Comparison of ENCODE assay signal across 12 mouse cellular contexts in the genomic region with DNA sequence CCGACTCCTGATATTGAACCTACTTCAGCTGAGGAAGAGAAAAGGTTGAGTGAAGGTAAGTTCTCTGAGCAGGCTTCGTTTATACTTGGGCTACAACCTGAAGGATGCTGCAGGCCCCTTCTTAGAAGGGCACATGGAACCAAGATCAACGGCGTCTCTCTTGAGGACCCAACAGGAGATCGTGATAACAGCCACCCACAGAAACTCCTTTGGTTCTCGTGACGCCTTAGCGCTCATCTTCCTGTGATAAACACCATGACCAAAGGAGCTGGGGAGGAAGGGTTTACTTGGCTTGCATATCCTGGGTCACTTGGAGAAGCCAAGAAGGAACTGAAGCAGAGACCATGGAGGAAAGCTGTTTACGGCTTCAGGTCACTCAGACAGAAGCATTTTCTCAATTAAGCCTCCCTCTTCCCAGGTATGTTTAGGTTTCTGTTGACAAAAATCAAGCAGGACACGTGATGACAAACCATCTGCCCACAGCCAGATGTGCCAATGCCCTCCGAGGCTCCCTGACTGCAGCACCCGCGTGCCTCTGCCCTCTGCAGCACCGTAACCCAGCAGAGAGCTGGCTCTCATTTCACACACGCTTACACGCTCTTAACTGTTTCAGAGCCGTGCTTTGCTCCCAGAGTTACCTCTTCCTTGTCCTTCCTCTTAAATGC. TPM values are rescaled to one million over a fixed set of nuclear protein-coding genes. Genes with fewer than 3 reads are reported as not detected.
A peak's percentile ranks its signal among the peaks of the same experiment; 100 is the strongest.
DNase-seq lines count a peak whose midpoint lies in the region; ATAC-seq lines count a peak whose summit lies in the region.
"Had no signal": no experiment of that assay in that cellular context is flagged by ENCODE, and none has a peak within 500 bp of the region (broad histone marks: within the 10 kb centered on the region; RNA-seq: fewer than 3 reads in every experiment).

No protein-coding gene starts in this region.

- no peak for DNase-seq in heart, postnatal 4 days
- DNase-seq in thymus, postnatal 14 days: peak; percentile 43
- no peak for DNase-seq in thymus, adult 18-20 months
- DNase-seq in thymus, postnatal 4 days: peak; percentile 59
- no peak for DNase-seq in kidney, postnatal 10 days
- DNase-seq: embryo, embryonic 11 days; left cerebral cortex, postnatal 4 days; lung, postnatal 36 days had no signal

- peak overlapping the region; percentile 26; the same call in 1 of the 2 replicates for H3K27ac ChIP-seq in heart, embryonic 16.5 days (ENCODE audit: low read length)
- no peak overlapping the region for H3K27ac ChIP-seq in forebrain, embryonic 13.5 days

- WGBS in heart, embryonic 16.5 days: 39% methylated on average over 17 of the region's 17 CpGs
- 86% methylated on average over 17 of the region's 17 CpGs for WGBS in forebrain, embryonic 13.5 days

- peaks cover 37% of the 10 kb centered on the region for H3K4me1 ChIP-seq in heart, embryonic 16.5 days (ENCODE audit: control insufficient read depth, insufficient read depth, low read length)
- H3K4me1 ChIP-seq in forebrain, embryonic 13.5 days: peaks cover 8% of the 10 kb centered on the region

- ATAC-seq in heart, embryonic 16.5 days (replicated peaks; ENCODE audit: extremely low read depth, insufficient read depth, low FRiP score): peak; percentile 38; the same call in 1 of the 2 replicates
- ATAC-seq in inflammation-experienced regulatory T-cells, adult 6 months: peak; percentile 54
- no peak for ATAC-seq in forebrain, embryonic 13.5 days
- ATAC-seq: forebrain, embryonic 14.5 days had no signal

- H3K36me3 ChIP-seq in heart, embryonic 16.5 days (ENCODE audit: control insufficient read depth, insufficient read depth): no peaks in the 10 kb centered on the region
- no peaks in the 10 kb centered on the region for H3K36me3 ChIP-seq in forebrain, embryonic 13.5 days (ENCODE audit: poor library complexity, severe bottlenecking)

- no peaks in the 10 kb centered on the region for H3K27me3 ChIP-seq in heart, embryonic 16.5 days (ENCODE audit: control insufficient read depth, insufficient read depth, low read length)
- no peaks in the 10 kb centered on the region for H3K27me3 ChIP-seq in forebrain, embryonic 13.5 days

- no peak overlapping the region for H3K4me2 ChIP-seq in heart, embryonic 16.5 days (ENCODE audit: low read depth, low read length)
- no peak overlapping the region for H3K4me2 ChIP-seq in forebrain, embryonic 13.5 days

- no peak overlapping the region for H3K9ac ChIP-seq in heart, embryonic 16.5 days (ENCODE audit: low read length)
- no peak overlapping the region for H3K9ac ChIP-seq in forebrain, embryonic 13.5 days

- H3K9me3 ChIP-seq in heart, embryonic 16.5 days (replicated peaks; ENCODE audit: control insufficient read depth, low read length): no peaks in the 10 kb centered on the region
- no peaks in the 10 kb centered on the region for H3K9me3 ChIP-seq in forebrain, embryonic 13.5 days (replicated peaks)

- no peak overlapping the region for H3K4me3 ChIP-seq in heart, embryonic 16.5 days (ENCODE audit: low read length)
- H3K4me3 ChIP-seq in forebrain, embryonic 13.5 days: no peak overlapping the region

RNA-seq across cellular contexts. Expression of a gene that starts 52.3 kb away (rescaled TPM):
- 17.8 and 19.9 TPM in 2 replicates for polyA plus RNA-seq in heart, embryonic 16.5 days (2015; fragmentation: Nextera tagmentation; extraction: Ambion mirVana)
- total RNA-seq in heart, postnatal 4 days (2021): 10 to 100 TPM; 19.5 to 20.3 TPM
- polyA plus RNA-seq in inflammation-experienced regulatory T-cells, adult 6 months (2017; shearing (Covaris generic)): 10 to 100 TPM in 2 of 3 experiments, 1 to 10 TPM in 1; 8.7 to 24.0 (median 21.0) TPM
- polyA plus RNA-seq in forebrain, embryonic 13.5 days (2015; fragmentation: Nextera tagmentation; extraction: Ambion mirVana): 10.3 and 11.5 TPM in 2 replicates

Comparison
In these comparisons a context has a peak if more than half of its experiments do, and no peak if none do; other contexts are left out.
1. DNase-seq: peak in thymus, postnatal 14 days (single experiment) and thymus, postnatal 4 days (single experiment); none in heart, postnatal 4 days (single experiment), thymus, adult 18-20 months (0 of 2) and kidney, postnatal 10 days (single experiment).